Mouse (Mus musculus): ENCODE measurements around the gene Per1. TPM values are rescaled to one million over a fixed set of nuclear protein-coding genes. Genes with fewer than 3 reads are reported as not detected.
A peak's percentile ranks its signal among the peaks of the same experiment; 100 is the strongest.

Per1 gene
- polyA plus RNA-seq, 1 experiment, result 25.0 TPM

DNA sequence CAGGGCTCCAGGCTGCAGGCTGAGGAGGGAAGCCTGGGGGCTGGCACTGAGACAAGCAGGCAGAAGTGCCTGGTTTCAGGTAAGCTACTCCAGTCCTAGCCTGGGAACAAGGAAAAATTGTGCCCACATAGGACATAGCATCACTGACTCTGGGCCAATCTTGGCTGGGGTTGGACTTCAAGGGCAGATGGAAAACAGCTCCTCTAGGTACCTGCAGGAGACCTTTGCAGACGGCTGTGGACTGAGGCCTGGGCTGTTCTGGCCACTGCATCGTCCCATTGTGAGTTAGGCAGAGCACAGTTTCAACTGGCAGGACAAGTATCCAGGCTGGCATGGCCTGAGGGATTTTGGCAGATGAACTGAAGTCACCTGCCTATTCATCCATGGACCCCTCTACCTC lies 10.8 kb downstream of the Per1 start:
- no peak for TF ChIP-seq POLR2A (IDR thresholded peaks at IDR 0.05; ENCODE audit: insufficient read depth, low read length)
- no peak for TF ChIP-seq EP300 (IDR thresholded peaks at IDR 0.05; ENCODE audit: insufficient read depth, low read depth, low read length)
- Histone ChIP-seq H3K27ac (ENCODE audit: insufficient read depth, low read length) (no peak overlapping the region), H3K4me1 (ENCODE audit: control insufficient read depth, insufficient read depth, low read length) (peaks cover 4% of the 10 kb centered on the region), H3K9ac (ENCODE audit: low read depth, poor library complexity, severe bottlenecking) (no peak overlapping the region), H3K27me3 (ENCODE audit: control insufficient read depth, insufficient read depth, low read length, poor library complexity, severe bottlenecking) (no peaks in the 10 kb centered on the region), H3K36me3 (ENCODE audit: control insufficient read depth, insufficient read depth, low read length, poor library complexity, severe bottlenecking) (peaks cover 22% of the 10 kb centered on the region), H3K9me3 (replicated peaks; ENCODE audit: control insufficient read depth, insufficient read depth, low read length, poor library complexity, severe bottlenecking) (no peaks in the 10 kb centered on the region), H3K4me3 (ENCODE audit: low read depth, low read length) (no peak overlapping the region)

DNA sequence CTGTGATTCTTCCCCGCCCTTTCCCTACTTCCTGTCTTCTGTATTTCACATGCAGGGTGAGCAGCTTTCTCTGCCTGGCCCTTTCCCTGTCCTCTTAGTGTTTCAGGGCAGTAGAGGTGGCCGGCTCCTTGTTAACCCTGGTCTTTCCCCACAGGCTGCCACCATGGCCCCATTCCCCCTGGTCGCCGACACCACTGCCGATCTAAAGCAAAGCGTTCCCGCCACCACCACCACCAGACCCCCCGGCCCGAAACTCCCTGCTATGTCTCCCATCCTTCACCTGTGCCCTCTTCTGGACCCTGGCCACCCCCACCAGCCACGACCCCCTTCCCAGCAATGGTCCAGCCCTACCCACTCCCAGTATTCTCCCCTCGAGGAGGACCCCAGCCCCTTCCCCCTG lies 11.3 kb downstream of the Per1 start:
- no peaks in the 10 kb centered on the region for H3K27me3 ChIP-seq (ENCODE audit: control insufficient read depth, insufficient read depth, low read length, poor library complexity, severe bottlenecking)
- no peak overlapping the region for H3K4me3 ChIP-seq (ENCODE audit: low read depth, low read length)
- TF ChIP-seq CTCF (IDR thresholded peaks at IDR 0.05; ENCODE audit: low read depth, low read length) (no peak), EP300 (IDR thresholded peaks at IDR 0.05; ENCODE audit: insufficient read depth, low read depth, low read length) (no peak), POLR2A (IDR thresholded peaks at IDR 0.05; ENCODE audit: insufficient read depth, low read length) (no peak)
- H3K9ac ChIP-seq (ENCODE audit: low read depth, poor library complexity, severe bottlenecking), result no peak overlapping the region
- H3K4me1 ChIP-seq (ENCODE audit: control insufficient read depth, insufficient read depth, low read length), result peaks cover 4% of the 10 kb centered on the region
- H3K27ac ChIP-seq (ENCODE audit: insufficient read depth, low read length), result no peak overlapping the region
- peaks cover 21% of the 10 kb centered on the region for H3K36me3 ChIP-seq (ENCODE audit: control insufficient read depth, insufficient read depth, low read length, poor library complexity, severe bottlenecking)
- H3K9me3 ChIP-seq (replicated peaks; ENCODE audit: control insufficient read depth, insufficient read depth, low read length, poor library complexity, severe bottlenecking), result no peaks in the 10 kb centered on the region

- Histone ChIP-seq H3K27me3 (ENCODE audit: control insufficient read depth, insufficient read depth, low read length, poor library complexity, severe bottlenecking) (no peaks in the 10 kb centered on the region), H3K4me1 (ENCODE audit: control insufficient read depth, insufficient read depth, low read length) (peaks cover 4% of the 10 kb centered on the region), H3K9me3 (replicated peaks; ENCODE audit: control insufficient read depth, insufficient read depth, low read length, poor library complexity, severe bottlenecking) (no peaks in the 10 kb centered on the region), H3K4me3 (ENCODE audit: low read depth, low read length) (no peak overlapping the region), H3K9ac (ENCODE audit: low read depth, poor library complexity, severe bottlenecking) (no peak overlapping the region), H3K27ac (ENCODE audit: insufficient read depth, low read length) (no peak overlapping the region), H3K36me3 (ENCODE audit: control insufficient read depth, insufficient read depth, low read length, poor library complexity, severe bottlenecking) (peaks cover 16% of the 10 kb centered on the region)
- no peak for TF ChIP-seq POLR2A (IDR thresholded peaks at IDR 0.05; ENCODE audit: insufficient read depth, low read length)
- TF ChIP-seq EP300 (IDR thresholded peaks at IDR 0.05; ENCODE audit: insufficient read depth, low read depth, low read length), result no peak
- TF ChIP-seq CTCF (IDR thresholded peaks at IDR 0.05; ENCODE audit: low read depth, low read length), result no peak
Observed at GRCm38 (mm10) chr11:69106842-69107241, 11.8 kb downstream of the Per1 start.

DNA sequence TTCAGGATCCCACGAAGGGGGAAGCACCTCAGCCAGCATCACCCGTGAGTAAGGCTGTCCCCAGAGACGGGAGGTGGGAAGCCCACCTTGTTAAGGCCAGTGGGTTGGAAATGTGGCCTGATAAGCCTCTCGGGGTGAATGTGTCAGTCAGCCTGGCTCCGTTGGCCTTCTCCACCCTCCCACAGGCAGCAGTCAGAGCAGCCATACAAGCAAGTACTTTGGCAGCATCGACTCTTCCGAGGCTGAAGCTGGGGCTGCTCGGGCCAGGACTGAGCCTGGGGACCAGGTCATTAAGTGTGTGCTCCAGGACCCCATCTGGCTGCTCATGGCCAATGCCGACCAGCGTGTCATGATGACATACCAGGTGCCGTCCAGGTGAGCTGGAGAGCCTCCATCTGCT lies 12.7 kb downstream of the Per1 start:
- Histone ChIP-seq H3K9ac (ENCODE audit: low read depth, poor library complexity, severe bottlenecking) (no peak overlapping the region), H3K4me3 (ENCODE audit: low read depth, low read length) (no peak overlapping the region), H3K9me3 (replicated peaks; ENCODE audit: control insufficient read depth, insufficient read depth, low read length, poor library complexity, severe bottlenecking) (no peaks in the 10 kb centered on the region), H3K27ac (ENCODE audit: insufficient read depth, low read length) (no peak overlapping the region), H3K36me3 (ENCODE audit: control insufficient read depth, insufficient read depth, low read length, poor library complexity, severe bottlenecking) (peaks cover 11% of the 10 kb centered on the region), H3K27me3 (ENCODE audit: control insufficient read depth, insufficient read depth, low read length, poor library complexity, severe bottlenecking) (no peaks in the 10 kb centered on the region), H3K4me1 (ENCODE audit: control insufficient read depth, insufficient read depth, low read length) (peaks cover 4% of the 10 kb centered on the region)
- no peak for TF ChIP-seq CTCF (IDR thresholded peaks at IDR 0.05; ENCODE audit: low read depth, low read length)
- no peak for TF ChIP-seq EP300 (IDR thresholded peaks at IDR 0.05; ENCODE audit: insufficient read depth, low read depth, low read length)
- TF ChIP-seq POLR2A (IDR thresholded peaks at IDR 0.05; ENCODE audit: insufficient read depth, low read length), result no peak

- no peaks in the 10 kb centered on the region for H3K27me3 ChIP-seq (ENCODE audit: control insufficient read depth, insufficient read depth, low read length, poor library complexity, severe bottlenecking)
- H3K9me3 ChIP-seq (replicated peaks; ENCODE audit: control insufficient read depth, insufficient read depth, low read length, poor library complexity, severe bottlenecking), result no peaks in the 10 kb centered on the region
- TF ChIP-seq EP300 (IDR thresholded peaks at IDR 0.05; ENCODE audit: insufficient read depth, low read depth, low read length) (no peak), CTCF (IDR thresholded peaks at IDR 0.05; ENCODE audit: low read depth, low read length) (no peak), POLR2A (IDR thresholded peaks at IDR 0.05; ENCODE audit: insufficient read depth, low read length) (no peak)
- no peak overlapping the region for H3K4me3 ChIP-seq (ENCODE audit: low read depth, low read length)
- peaks cover 4% of the 10 kb centered on the region for H3K4me1 ChIP-seq (ENCODE audit: control insufficient read depth, insufficient read depth, low read length)
- no peak overlapping the region for H3K27ac ChIP-seq (ENCODE audit: insufficient read depth, low read length)
- no peak overlapping the region for H3K9ac ChIP-seq (ENCODE audit: low read depth, poor library complexity, severe bottlenecking)
- H3K36me3 ChIP-seq (ENCODE audit: control insufficient read depth, insufficient read depth, low read length, poor library complexity, severe bottlenecking), result peaks cover 8% of the 10 kb centered on the region; the same call in 1 of the 2 replicates
Observed at GRCm38 (mm10) chr11:69108223-69108622, 13.2 kb downstream of the Per1 start.

DNA sequence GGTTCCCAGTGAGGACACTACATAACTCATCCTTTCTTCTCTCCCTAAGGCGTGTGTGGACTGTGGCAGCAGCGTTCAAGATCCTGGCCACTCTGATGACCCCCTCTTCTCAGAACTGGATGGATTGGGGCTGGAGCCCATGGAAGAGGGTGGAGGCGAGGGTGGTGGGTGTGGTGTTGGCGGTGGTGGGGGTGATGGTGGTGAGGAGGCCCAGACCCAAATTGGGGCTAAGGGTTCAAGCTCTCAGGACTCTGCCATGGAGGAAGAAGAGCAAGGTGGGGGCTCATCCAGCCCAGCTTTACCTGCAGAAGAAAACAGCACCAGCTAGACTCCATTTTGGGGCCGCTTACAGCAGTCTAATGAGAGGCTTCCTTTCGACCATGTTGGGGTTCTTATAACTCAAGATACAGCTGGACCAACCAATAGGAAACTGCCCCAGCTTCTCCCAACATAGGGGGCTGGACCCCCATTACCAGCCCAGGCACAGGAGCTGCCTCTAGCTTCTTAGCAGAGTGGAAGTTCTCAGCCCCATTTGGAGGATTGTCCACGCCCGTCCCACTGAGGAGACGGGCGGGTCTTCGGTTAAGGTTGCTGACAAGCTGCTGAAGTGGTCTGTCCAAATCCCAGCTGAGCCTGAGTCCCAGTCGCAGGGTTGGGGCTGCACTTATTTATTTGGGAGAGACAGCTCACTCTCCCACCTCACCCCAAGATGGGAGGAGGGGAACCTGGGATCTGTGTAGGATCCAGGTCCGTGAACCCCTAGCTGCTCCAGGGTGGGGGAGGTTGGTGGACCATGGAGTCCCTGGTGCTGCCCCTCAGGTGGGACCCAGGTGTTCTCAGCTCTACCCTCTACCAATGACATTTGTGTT lies 14.2 kb downstream of the Per1 start:
- H3K9ac ChIP-seq (ENCODE audit: low read depth, poor library complexity, severe bottlenecking), result peak overlapping the region; percentile 30
- H3K4me1 ChIP-seq (ENCODE audit: control insufficient read depth, insufficient read depth, low read length), result peaks cover 4% of the 10 kb centered on the region
- TF ChIP-seq POLR2A (IDR thresholded peaks at IDR 0.05; ENCODE audit: insufficient read depth, low read length), result no peak
- no peaks in the 10 kb centered on the region for H3K9me3 ChIP-seq (replicated peaks; ENCODE audit: control insufficient read depth, insufficient read depth, low read length, poor library complexity, severe bottlenecking)
- no peak overlapping the region for H3K4me3 ChIP-seq (ENCODE audit: low read depth, low read length)
- no peak overlapping the region for H3K27ac ChIP-seq (ENCODE audit: insufficient read depth, low read length)
- H3K27me3 ChIP-seq (ENCODE audit: control insufficient read depth, insufficient read depth, low read length, poor library complexity, severe bottlenecking), result no peaks in the 10 kb centered on the region
- H3K36me3 ChIP-seq (ENCODE audit: control insufficient read depth, insufficient read depth, low read length, poor library complexity, severe bottlenecking), result peaks cover 2% of the 10 kb centered on the region; the same call in 1 of the 2 replicates

Measured in ES-Bruce4 (cell line).